Mouse (Mus musculus) intestine, embryonic 15.5 days (tissue): ENCODE results near the gene Degs2. TPM values are rescaled to one million over a fixed set of nuclear protein-coding genes. Genes with fewer than 3 reads are reported as not detected.
A peak's percentile ranks its signal among the peaks of the same experiment; 100 is the strongest.

Experiments
- ATAC-seq: fragments of 200-750 bp; cut with Nextera tagmentation; 2 replicates; pipeline ENCODE4 v1.8.0; 2017; ENCODE audit warnings: moderate TSS enrichment, moderate library complexity
- H3K27ac ChIP-seq: fragments of 300-500 bp; sonication (generic); 2 replicates; pipeline ENCODE4 v1.5.1; 2015; ENCODE audit warnings: mild to moderate bottlenecking, inconsistent platforms
- H3K27me3 ChIP-seq: fragments of 300-500 bp; sonication (generic); replicated peaks from 2 replicates; pipeline ENCODE4 v1.6.1; 2015; ENCODE audit warnings: inconsistent platforms
- H3K36me3 ChIP-seq: fragments of 300-500 bp; sonication (generic); 2 replicates; pipeline ENCODE4 v1.6.1; 2015; ENCODE audit warnings: inconsistent platforms
- H3K4me1 ChIP-seq: fragments of 300-500 bp; sonication (generic); replicated peaks from 2 replicates; pipeline ENCODE4 v1.6.1; 2015; ENCODE audit warnings: inconsistent platforms
- H3K4me2 ChIP-seq: fragments of 300-500 bp; sonication (generic); replicated peaks from 2 replicates; pipeline ENCODE4 v1.6.1; 2015; ENCODE audit warnings: mild to moderate bottlenecking, inconsistent platforms
- H3K4me3 ChIP-seq: fragments of 300-500 bp; sonication (generic); replicated peaks from 2 replicates; pipeline ENCODE4 v1.5.1; 2015; ENCODE audit warnings: inconsistent platforms
- H3K9ac ChIP-seq: fragments of 300-500 bp; sonication (generic); 2 replicates; pipeline ENCODE4 v1.6.1; 2015; ENCODE audit warnings: inconsistent platforms
- H3K9me3 ChIP-seq: fragments of 300-500 bp; sonication (generic); 2 replicates; pipeline ENCODE4 v1.6.1; 2016; ENCODE audit warnings: inconsistent platforms
- WGBS: fragments of 180-500 bp; shearing (Covaris S2); methylation state at CpG from one replicate; pipeline ENCODE4 v1.1.7; 2015; 5-methylcytosine and 5-hydroxymethylcytosine counted together
- polyA plus RNA-seq: library from polyadenylated mRNA; unstranded; fragments of >200 nt; fragmentation: Nextera tagmentation; extraction: Ambion mirVana; gene quantifications from 2 replicates; pipeline ENCODE4 v1.2.1, GENCODE M21; 2015

The Degs2 gene
- polyA plus RNA-seq, 1 experiment from 2014 or later = 88.3 TPM

DNA sequence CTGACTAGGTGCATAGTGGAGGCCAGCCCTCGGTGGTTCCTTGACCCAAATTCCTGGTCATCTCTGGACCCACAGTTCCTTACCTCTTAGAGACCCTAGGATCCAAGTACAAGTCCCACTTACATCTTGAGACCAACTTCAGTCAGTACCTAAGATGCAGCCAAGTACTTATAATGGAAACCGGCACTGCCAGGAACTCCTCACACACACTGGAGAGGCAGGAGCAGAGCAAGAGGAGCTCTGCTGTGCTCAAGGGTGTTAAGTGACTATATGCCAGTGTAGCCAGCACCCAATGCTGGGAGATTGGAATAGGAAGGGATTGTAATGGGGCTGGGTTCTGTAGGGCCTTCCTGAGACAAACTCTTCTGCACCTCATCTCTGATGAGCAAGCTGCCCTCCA, 27.2 kb downstream of the Degs2 start:
- 85% methylated on average over 2 of the region's 2 CpGs for WGBS
- Histone ChIP-seq H3K9me3 (no peaks in the 10 kb centered on the region), H3K4me2 (no peak overlapping the region), H3K4me1 (peaks cover 19% of the 10 kb centered on the region), H3K9ac (no peak overlapping the region), H3K27me3 (no peaks in the 10 kb centered on the region), H3K4me3 (no peak overlapping the region), H3K36me3 (peaks cover 21% of the 10 kb centered on the region), H3K27ac (no peak overlapping the region)
- no peak for ATAC-seq

DNA sequence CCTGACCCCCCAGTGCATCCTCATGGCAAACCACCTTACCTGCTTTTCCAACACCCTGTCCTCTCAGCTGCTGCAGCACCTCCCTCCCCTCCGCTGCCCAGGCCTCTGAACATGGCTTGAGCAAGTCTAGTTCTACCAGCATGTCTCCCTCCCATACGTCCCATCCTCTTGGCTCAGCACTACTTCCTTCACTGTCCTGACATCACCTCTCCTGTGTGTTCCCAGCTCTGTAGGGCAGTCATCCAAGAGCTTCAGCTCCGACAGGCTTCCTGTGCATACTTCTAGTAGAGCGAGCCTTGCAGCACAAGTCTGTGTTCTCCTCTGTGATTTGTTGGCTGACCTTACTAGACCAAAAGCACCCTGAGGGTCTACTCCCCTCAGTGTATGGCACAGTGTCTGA, 27.6 kb downstream of the Degs2 start:
- no peak overlapping the region for H3K27ac ChIP-seq
- H3K27me3 ChIP-seq = no peaks in the 10 kb centered on the region
- H3K9ac ChIP-seq = no peak overlapping the region
- H3K4me1 ChIP-seq = peaks cover 19% of the 10 kb centered on the region
- no peaks in the 10 kb centered on the region for H3K9me3 ChIP-seq
- 72% methylated on average over 4 of the region's 4 CpGs for WGBS
- peaks cover 21% of the 10 kb centered on the region for H3K36me3 ChIP-seq
- no peak overlapping the region for H3K4me2 ChIP-seq
- no peak overlapping the region for H3K4me3 ChIP-seq
- ATAC-seq = no peak

DNA sequence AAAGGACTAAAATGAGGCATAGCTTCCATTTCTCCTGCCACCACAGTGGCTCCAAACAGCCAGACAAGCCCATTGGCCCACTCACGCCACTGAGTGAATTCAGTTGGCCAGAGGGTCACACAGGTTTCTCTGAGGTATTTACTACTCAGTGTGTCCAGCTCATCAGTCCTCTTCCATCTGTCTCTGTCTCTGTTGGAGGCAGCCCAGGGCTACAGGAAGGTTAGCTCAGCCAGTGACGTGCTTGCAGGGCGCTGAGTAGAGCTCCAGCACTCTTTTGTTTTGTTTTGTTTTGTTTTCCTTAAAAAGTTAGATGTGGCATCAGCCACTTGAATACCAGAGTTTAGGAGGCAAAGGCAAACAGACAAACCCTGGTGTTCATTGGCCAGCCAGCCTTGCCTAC, 28.6 kb downstream of the Degs2 start:
- Histone ChIP-seq H3K4me3 (no peak overlapping the region), H3K27ac (no peak overlapping the region), H3K27me3 (no peaks in the 10 kb centered on the region), H3K9me3 (no peaks in the 10 kb centered on the region), H3K4me1 (peaks cover 19% of the 10 kb centered on the region), H3K4me2 (no peak overlapping the region), H3K36me3 (peaks cover 21% of the 10 kb centered on the region), H3K9ac (no peak overlapping the region)
- WGBS = 89% methylated on average over 3 of the region's 3 CpGs
- ATAC-seq = no peak

DNA sequence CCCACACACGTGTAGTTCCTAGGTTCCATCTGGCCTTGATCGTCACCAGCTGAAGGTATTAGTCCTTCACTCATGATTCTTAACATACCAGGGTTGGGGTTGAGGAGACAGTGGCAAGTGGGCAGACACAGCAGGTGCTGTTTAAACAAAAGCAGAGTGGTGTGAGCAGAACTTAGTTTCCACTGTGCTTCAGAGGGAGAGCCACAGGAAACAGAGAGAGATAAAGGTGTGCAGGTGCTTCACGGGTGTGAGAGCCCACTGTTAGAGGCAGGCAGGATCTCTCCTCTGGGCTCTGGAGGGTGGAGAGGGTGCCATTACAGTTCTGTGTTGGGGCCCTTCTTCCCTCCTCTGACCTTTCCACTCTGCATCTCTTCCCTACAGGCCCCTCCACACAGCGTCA, 29.2 kb downstream of the Degs2 start:
- Histone ChIP-seq H3K9ac (no peak overlapping the region), H3K9me3 (no peaks in the 10 kb centered on the region), H3K4me3 (no peak overlapping the region), H3K4me1 (peaks cover 19% of the 10 kb centered on the region), H3K36me3 (peaks cover 21% of the 10 kb centered on the region), H3K27me3 (no peaks in the 10 kb centered on the region), H3K27ac (no peak overlapping the region), H3K4me2 (no peak overlapping the region)
- ATAC-seq = no peak
- WGBS = 85% methylated on average over 4 of the region's 4 CpGs

DNA sequence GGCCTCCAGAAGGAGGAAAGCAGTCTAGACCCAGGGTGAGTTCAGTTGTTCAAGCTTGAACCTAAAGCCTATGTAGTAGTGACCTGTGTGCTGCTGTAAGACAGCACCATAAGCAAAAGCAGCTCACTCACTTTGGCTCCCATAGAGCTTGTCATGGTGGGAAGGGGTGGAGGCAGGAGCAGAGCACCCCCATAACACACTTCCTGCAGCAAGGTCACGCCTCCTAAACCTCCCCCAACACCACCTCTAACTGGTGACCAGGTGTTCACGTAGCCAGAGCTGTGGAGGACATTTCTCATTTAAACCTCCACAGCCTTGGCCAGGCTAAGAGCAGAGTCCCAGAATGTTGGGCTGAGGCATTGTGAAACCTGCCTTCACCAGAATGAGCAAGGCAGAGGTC, 30.6 kb downstream of the Degs2 start:
- Histone ChIP-seq H3K4me2 (no peak overlapping the region), H3K27ac (no peak overlapping the region), H3K36me3 (peaks cover 17% of the 10 kb centered on the region), H3K9ac (no peak overlapping the region), H3K9me3 (no peaks in the 10 kb centered on the region), H3K4me3 (no peak overlapping the region), H3K27me3 (no peaks in the 10 kb centered on the region), H3K4me1 (peaks cover 18% of the 10 kb centered on the region)
- WGBS = 80% methylated on average over 2 of the region's 2 CpGs
- ATAC-seq = no peak

DNA sequence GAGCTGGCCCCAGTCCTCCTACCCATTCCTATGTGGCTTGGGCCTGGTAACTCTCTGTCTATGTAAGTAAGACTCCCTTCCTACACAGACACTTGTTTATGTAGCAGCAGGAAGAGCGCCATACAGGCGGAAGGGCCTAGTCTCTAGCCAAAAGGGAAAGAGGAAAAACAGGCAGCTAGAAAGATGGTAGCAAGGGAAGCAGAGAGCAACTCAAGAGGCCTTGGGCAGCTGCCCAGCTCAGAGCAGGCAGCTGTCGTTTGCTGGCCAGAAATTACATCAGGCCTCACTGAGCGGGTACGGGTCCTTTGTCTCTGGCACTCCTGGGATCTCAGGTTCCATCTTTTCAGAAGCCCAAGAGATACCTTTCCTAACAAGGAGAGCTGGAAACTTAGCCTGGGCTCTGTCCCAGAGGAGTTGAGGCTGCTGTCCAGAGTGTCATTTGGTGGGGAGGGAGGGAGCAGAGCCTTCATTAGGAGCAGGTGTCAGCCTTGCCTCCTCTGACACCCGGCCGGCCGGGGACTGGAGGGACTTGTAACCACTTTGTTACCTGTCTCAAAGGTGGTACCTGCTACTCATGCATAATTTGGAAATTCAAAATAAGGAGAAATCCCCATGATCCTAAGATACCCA, 33.4 kb downstream of the Degs2 start:
- no peaks in the 10 kb centered on the region for H3K9me3 ChIP-seq
- no peak overlapping the region for H3K9ac ChIP-seq
- no peak for ATAC-seq
- no peaks in the 10 kb centered on the region for H3K27me3 ChIP-seq
- H3K4me2 ChIP-seq = no peak overlapping the region
- 75% methylated on average over 8 of the region's 8 CpGs for WGBS
- H3K36me3 ChIP-seq = peaks cover 15% of the 10 kb centered on the region
- no peak overlapping the region for H3K4me3 ChIP-seq
- no peaks in the 10 kb centered on the region for H3K4me1 ChIP-seq
- H3K27ac ChIP-seq = no peak overlapping the region

DNA sequence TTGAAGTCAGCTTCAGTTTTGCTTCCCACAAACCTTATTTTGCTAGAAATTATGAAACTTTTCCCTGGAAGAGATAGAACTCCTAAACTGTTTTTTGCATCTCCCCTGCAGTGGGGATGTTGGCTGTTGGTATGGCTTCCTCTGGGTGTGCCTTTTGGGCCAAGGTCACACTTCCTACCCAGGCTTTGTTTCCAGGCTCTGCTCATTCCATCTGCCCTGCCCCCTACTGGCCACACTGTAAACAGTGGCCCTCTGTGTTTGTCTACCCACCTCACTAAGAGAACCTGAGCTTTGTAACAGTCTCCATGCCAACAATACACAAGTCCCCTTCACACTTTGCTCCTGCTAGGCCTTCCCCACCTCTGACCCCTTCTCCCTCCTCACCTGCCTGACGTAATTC, 44.8 kb downstream of the Degs2 start:
- 75% methylated on average over 1 of the region's 1 CpGs for WGBS
- H3K27ac ChIP-seq = no peak overlapping the region
- H3K4me1 ChIP-seq = no peaks in the 10 kb centered on the region
- ATAC-seq = peak; percentile 76
- no peaks in the 10 kb centered on the region for H3K27me3 ChIP-seq
- H3K9me3 ChIP-seq = no peaks in the 10 kb centered on the region
- H3K9ac ChIP-seq = no peak overlapping the region
- no peak overlapping the region for H3K4me2 ChIP-seq
- H3K36me3 ChIP-seq = peaks cover 12% of the 10 kb centered on the region; the same call in 1 of the 2 replicates
- H3K4me3 ChIP-seq = no peak overlapping the region

DNA sequence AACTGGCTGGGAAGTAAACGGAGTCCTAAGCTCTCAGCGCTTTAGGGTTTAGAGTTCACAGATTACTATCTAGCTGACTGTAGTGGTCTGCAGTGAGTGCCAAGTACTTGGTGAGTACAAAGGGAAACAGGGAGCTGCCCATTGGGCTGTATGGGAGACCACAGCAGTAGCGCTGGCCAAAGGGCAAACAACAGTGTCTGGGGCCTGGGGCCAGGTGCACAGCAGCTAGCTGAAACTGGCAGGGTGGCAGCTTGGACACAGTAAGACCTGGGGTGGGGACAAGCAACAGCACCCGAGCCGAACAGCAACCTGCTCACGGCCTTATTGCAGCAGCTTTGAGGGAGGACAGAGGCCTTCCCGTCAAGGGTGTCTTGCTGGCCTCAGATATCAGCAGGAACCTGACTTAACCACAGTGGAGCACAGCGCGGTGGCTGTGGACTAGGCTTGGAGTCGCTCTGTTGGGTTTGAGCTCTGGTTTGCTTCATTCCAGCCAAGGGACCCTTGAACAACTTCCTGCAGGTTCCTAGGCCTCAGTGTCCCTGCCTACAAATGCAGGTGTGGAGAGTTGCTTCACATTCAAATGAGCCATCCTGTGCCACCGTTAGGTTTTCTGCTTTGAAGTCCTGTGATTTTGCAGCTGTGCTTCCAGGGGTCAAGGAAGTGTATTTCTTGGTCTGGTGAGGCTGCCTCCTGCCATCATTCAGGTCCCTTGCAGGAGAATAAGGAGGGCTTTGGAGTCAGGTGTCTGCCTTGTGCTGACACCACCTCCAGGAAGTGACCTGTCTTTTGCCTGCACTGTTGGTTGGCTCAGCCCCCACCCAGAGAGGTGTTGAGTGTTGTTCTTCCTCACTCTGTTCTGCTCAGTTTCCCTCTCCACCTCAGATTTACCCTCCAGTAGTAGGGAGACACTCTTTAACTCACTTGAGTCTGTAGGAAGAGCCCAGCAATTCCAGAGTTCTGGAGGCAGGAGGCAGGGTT, 48.5 kb downstream of the Degs2 start:
- Histone ChIP-seq H3K36me3 (peaks cover 18% of the 10 kb centered on the region; the same call in 1 of the 2 replicates), H3K9me3 (no peaks in the 10 kb centered on the region), H3K27ac (no peak overlapping the region), H3K27me3 (no peaks in the 10 kb centered on the region), H3K4me1 (no peaks in the 10 kb centered on the region), H3K4me3 (no peak overlapping the region), H3K9ac (no peak overlapping the region), H3K4me2 (no peak overlapping the region)
- 81% methylated on average over 11 of the region's 11 CpGs for WGBS
- peak; percentile 58 for ATAC-seq

DNA sequence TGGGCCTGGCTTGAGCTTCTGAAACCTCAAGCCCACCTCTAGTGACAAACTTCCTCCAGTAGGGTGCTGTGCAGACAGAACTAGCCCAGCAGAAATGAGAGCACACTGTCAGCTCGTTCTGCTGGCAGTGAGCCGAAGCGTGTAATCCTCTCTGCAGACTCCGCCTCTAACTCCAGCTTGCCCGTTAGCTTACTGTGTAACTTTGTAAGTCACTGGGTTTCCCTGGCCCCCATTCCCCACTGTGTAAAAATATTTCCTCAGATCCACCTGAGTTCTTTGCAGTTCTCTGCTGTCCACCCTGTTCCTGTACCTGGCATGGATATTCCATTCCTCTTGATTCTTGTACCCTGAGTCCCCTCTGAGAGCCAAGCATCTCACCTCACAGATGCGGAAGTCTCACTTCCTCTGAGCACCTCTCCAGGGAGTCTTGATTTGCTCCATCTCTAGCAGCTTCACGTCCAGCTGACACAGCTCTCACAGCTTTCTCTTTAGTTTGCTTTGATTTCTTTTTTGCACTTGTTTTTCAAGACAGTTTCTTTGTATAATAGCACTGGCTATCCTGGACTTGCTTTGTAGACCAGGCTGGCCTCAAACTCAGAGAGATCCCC, 51.0 kb downstream of the Degs2 start:
- H3K4me1 ChIP-seq = no peaks in the 10 kb centered on the region
- no peak overlapping the region for H3K27ac ChIP-seq
- no peaks in the 10 kb centered on the region for H3K27me3 ChIP-seq
- 69% methylated on average over 7 of the region's 7 CpGs for WGBS
- no peak overlapping the region for H3K9ac ChIP-seq
- H3K4me3 ChIP-seq = no peak overlapping the region
- peaks cover 22% of the 10 kb centered on the region; the same call in 1 of the 2 replicates for H3K36me3 ChIP-seq
- H3K9me3 ChIP-seq = no peaks in the 10 kb centered on the region
- no peak for ATAC-seq
- no peak overlapping the region for H3K4me2 ChIP-seq

DNA sequence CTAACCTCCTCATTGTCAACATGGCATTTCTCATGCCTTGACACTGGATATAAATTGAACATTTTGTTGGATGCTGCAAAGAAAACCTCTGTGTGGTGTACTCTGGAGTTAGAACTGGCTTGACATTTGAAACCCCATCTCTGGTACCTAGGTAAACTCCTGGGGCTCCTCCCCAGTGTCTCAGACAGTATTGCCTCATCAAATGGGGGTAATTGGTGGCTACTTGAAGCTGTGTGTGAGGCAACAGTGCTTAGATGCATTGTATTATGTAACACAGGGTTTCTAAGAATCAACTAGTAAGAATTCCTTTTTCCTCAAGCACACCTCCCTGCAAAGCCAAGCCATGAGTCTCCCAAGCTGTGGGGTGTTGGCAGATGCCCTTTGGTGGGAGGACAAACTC, 54.3 kb downstream of the Degs2 start:
- Histone ChIP-seq H3K9me3 (no peaks in the 10 kb centered on the region), H3K4me1 (no peaks in the 10 kb centered on the region)
- no peak for ATAC-seq

DNA sequence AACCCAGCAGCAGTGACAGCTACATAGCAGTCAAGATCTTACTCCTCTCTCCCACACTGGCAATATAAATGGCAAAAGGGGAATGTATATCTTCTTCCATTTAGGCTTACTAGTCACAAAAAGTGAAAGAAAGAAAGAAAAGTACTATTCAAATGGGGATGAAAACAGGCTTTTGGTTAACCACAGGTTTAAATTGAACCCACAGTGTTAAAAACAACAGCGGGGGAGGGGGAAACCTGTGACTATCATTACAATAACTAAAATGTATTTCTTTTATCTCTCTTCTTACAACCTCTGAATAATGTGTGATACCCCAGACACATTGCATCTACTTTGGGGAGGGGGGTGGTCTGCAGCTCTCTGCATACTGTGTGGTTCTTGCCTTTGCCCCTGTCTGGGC, 55.9 kb downstream of the Degs2 start:
- no peak overlapping the region for H3K9ac ChIP-seq
- H3K4me3 ChIP-seq = no peak overlapping the region
- no peaks in the 10 kb centered on the region for H3K27me3 ChIP-seq
- H3K4me1 ChIP-seq = no peaks in the 10 kb centered on the region; the same call in 1 of the 2 replicates
- no peaks in the 10 kb centered on the region for H3K9me3 ChIP-seq
- WGBS = 80% methylated on average over 1 of the region's 1 CpGs
- H3K4me2 ChIP-seq = no peak overlapping the region
- no peak overlapping the region for H3K27ac ChIP-seq
- H3K36me3 ChIP-seq = peaks cover 13% of the 10 kb centered on the region; the same call in 1 of the 2 replicates
- ATAC-seq = no peak

More for the DNA sequence above, 54.3 kb downstream of the Degs2 start:
- no peaks in the 10 kb centered on the region for H3K27me3 ChIP-seq
- H3K27ac ChIP-seq = no peak overlapping the region
- no peak overlapping the region for H3K9ac ChIP-seq
- peaks cover 17% of the 10 kb centered on the region; the same call in 1 of the 2 replicates for H3K36me3 ChIP-seq
- no peak overlapping the region for H3K4me2 ChIP-seq
- no peak overlapping the region for H3K4me3 ChIP-seq

DNA sequence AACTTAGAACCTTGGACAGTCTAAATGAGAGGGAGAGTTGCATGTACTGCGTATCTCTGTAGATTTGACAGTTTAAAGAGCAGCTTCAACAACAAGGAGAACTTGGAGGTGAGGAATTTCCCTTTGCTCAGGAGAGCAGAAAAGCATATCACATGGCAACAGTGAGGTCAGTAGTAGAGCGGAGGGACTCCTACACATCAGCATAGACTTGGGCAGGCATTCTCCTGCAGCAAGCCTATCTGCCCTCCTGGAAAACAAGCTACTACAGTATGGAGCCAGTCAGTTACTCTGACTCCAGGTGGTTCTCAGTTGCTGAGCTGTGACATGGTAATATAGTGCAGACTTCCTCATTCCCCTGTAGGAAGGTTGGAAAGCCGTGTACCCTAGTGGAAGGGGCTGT, 60.1 kb downstream of the Degs2 start:
- Histone ChIP-seq H3K36me3 (no peaks in the 10 kb centered on the region), H3K27ac (no peak overlapping the region), H3K4me3 (no peak overlapping the region), H3K9ac (no peak overlapping the region), H3K4me2 (no peak overlapping the region), H3K4me1 (peaks cover 4% of the 10 kb centered on the region), H3K9me3 (no peaks in the 10 kb centered on the region), H3K27me3 (no peaks in the 10 kb centered on the region)
- 55% methylated on average over 3 of the region's 3 CpGs for whole genome bisulfite sequencing
- ATAC-seq = 0 out of 2 replicates have a peak, but pooled peaks have one; percentile 31
